Mouse (Mus musculus) embryonic fibroblast, embryonic 13.5 days (primary cell): ENCODE results near the gene Ovol1.
A peak's percentile ranks its signal among the peaks of the same experiment; 100 is the strongest.

Experiments
- CTCF ChIP-seq: IDR thresholded peaks from 2 replicates; pipeline ENCODE4 v1.5.1; 2011; ENCODE audit warnings: mild to moderate bottlenecking, control low read depth, low read length, moderate library complexity, borderline replicate concordance; ENCODE audit not compliant: insufficient read depth
- POLR2A ChIP-seq: IDR thresholded peaks from 2 replicates; pipeline ENCODE4 v1.6.1; 2011; ENCODE audit warnings: low read depth, mild to moderate bottlenecking, control low read depth, low read length, moderate library complexity

DNA sequence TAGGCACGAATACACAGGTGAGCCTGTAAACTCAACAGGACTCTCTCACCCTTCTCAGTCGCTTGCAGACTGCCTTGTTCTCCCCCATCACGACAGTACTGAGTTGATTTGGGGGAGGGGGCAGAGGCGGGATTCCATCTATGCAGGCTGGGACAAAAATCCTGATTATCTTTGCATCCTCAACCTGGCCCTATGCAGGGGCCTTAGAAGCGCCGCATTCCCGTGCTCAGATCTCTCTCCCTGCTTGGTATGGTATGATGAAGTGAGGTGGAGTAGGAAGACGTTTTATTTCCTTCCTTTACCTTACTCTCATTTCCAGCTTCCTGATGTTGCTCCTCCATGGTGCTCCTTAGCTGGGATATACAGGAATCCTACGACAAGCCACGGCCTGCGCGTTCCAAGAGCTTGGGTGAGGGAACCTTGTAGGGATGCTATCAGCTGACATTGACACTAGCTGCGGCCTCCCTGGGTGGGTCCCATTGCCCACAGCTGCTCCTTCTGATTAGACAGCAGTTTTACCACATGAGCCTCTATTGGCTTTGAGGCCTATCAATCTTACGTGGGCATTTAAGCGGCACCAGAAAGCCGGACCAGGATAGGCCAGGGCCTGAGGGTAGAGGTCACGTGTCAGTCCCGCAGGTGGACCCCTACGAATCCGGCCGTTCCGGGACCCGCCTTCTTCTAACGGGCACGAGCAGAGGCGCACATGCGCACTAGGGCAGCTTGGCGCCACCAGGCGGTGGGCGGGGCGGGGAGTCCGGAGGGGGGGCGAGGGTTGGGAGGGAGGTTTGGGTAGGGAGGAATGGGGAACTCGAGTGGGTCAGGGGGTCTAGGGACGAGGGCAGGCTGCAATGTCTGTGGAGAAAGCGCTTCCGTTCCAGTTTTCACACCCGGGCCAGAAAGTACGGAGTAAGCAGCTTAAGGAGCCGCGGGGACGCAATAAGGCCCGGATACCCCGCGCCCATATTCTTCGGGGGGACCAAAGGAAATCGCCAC is 50.1 kb downstream of the Ovol1 start, which contains the start of gene Snx32:
- TF ChIP-seq POLR2A: peak; percentile 72
- TF ChIP-seq CTCF: no peak
